Mouse (Mus musculus): ENCODE data around the gene Ubald2. TPM values are rescaled to one million over a fixed set of nuclear protein-coding genes. Genes with fewer than 3 reads are reported as not detected.
"Not testable (repeated sequence)": the region's sequence is repeated elsewhere in the genome, so short reads cannot be mapped to it uniquely, and the experiment has no call there.

The Ubald2 gene
- total RNA-seq, 1 experiment from 2014 or later = 36.4 TPM

GRCm38 (mm10) chr11:116459786-116460185 is 25.9 kb downstream of the Ubald2 start:
- no peak for DNase-seq

- DNase-seq = no peak
Measured at GRCm38 (mm10) chr11:116463338-116463737, 29.4 kb downstream of the Ubald2 start.

- DNase-seq = peak; percentile 94
Measured at GRCm38 (mm10) chr11:116463833-116464232, 29.9 kb downstream of the Ubald2 start.

GRCm38 (mm10) chr11:116466141-116466540 is 32.2 kb downstream of the Ubald2 start, which contains the start of gene Qrich2:
Qrich2 (minus strand) TSS chr11:116466241.
- no peak for DNase-seq

- not testable (repeated sequence) for DNase-seq
Measured at GRCm38 (mm10) chr11:116468338-116468737, 34.4 kb downstream of the Ubald2 start.

- DNase-seq = no peak
Measured at GRCm38 (mm10) chr11:116470249-116470648, 36.4 kb downstream of the Ubald2 start.

- DNase-seq = peak; percentile 66
Measured at GRCm38 (mm10) chr11:116470896-116471295, 37.0 kb downstream of the Ubald2 start.

- DNase-seq = no peak
Measured at GRCm38 (mm10) chr11:116472275-116472674, 38.4 kb downstream of the Ubald2 start.

- DNase-seq = peak; percentile 46
Measured at GRCm38 (mm10) chr11:116476041-116476440, 42.1 kb downstream of the Ubald2 start.

GRCm38 (mm10) chr11:116476696-116477095 is 42.8 kb downstream of the Ubald2 start:
- DNase-seq = no peak

- DNase-seq = no peak
Measured at GRCm38 (mm10) chr11:116477160-116477759, 43.4 kb downstream of the Ubald2 start.

- DNase-seq = no peak
Measured at GRCm38 (mm10) chr11:116478978-116479377, 45.1 kb downstream of the Ubald2 start.

GRCm38 (mm10) chr11:116479832-116480231 is 45.9 kb downstream of the Ubald2 start:
- DNase-seq = no peak

GRCm38 (mm10) chr11:116480975-116481374 is 47.1 kb downstream of the Ubald2 start:
- no peak for DNase-seq

- no peak for DNase-seq
Measured at GRCm38 (mm10) chr11:116481776-116482175, 47.9 kb downstream of the Ubald2 start.

- DNase-seq = no peak
Measured at GRCm38 (mm10) chr11:116484261-116484660, 50.4 kb downstream of the Ubald2 start.

GRCm38 (mm10) chr11:116488207-116488606 is 54.3 kb downstream of the Ubald2 start:
- DNase-seq = no peak

Other genes starting within 250 kb of the Ubald2 start
- gene Ten1, start 235.2 kb upstream of the Ubald2 start, total RNA-seq (2021) = 16.7 and 20.0 TPM in 2 replicates
- gene Acox1, start 235.0 kb upstream of the Ubald2 start, total RNA-seq (2021) = 150 and 199 TPM in 2 replicates
- gene Evpl, start 196.0 kb upstream of the Ubald2 start, total RNA-seq (2021) = 1.3 and 1.7 TPM in 2 replicates
- gene Srp68, start 159.9 kb upstream of the Ubald2 start, total RNA-seq (2021) = 63.1 and 70.4 TPM in 2 replicates
- gene Galr2, start 153.2 kb upstream of the Ubald2 start, total RNA-seq (2021) = not detected in 2 replicates
- gene Exoc7, start 126.9 kb upstream of the Ubald2 start, total RNA-seq (2021) = 50.5 and 62.8 TPM in 2 replicates
- 0.23 and 0.30 TPM in 2 replicates for gene Foxj1, start 98.7 kb upstream of the Ubald2 start, total RNA-seq (2021)
- gene Rnf157, start 21.1 kb upstream of the Ubald2 start, total RNA-seq (2021) = 8.6 and 10.1 TPM in 2 replicates
- gene Qrich2, start 32.1 kb downstream of the Ubald2 start, total RNA-seq (2021) = not detected in 2 replicates
- 81.1 and 81.8 TPM in 2 replicates for gene Prpsap1, start 60.1 kb downstream of the Ubald2 start, total RNA-seq (2021)
- gene Sphk1, start 96.8 kb downstream of the Ubald2 start, total RNA-seq (2021) = 2.3 and 3.5 TPM in 2 replicates
- 32.0 and 38.5 TPM in 2 replicates for gene Ube2o, start 147.4 kb downstream of the Ubald2 start, total RNA-seq (2021)
- gene Aanat, start 152.3 kb downstream of the Ubald2 start, total RNA-seq (2021) = not detected in 2 replicates
- gene Rhbdf2, start 192.9 kb downstream of the Ubald2 start, total RNA-seq (2021) = 11.2 and 14.3 TPM in 2 replicates
- 5.3 and 6.1 TPM in 2 replicates for gene Prcd, start 219.4 kb downstream of the Ubald2 start, total RNA-seq (2021)
- gene Cygb, start 220.2 kb downstream of the Ubald2 start, total RNA-seq (2021) = 30.9 and 35.0 TPM in 2 replicates

All from adrenal gland, postnatal 14 days (tissue).